Mouse (Mus musculus) cerebellum, adult 2 months (tissue): ENCODE measurements at regions not wholly inside any gene's neighbourhood (a gene's known extent, or its start where the extent isn't known, plus 50 kb on each side); places are given as distances from the start of the nearest gene placed in this dataset.

Experiments used
- DNase-seq, 2 experiments: peaks; one replicate each; pipeline ENCODE4 v3.0.0; 2021
- H3K27ac ChIP-seq: fragments of 200-500 bp; 2 replicates; pipeline ENCODE4 v1.5.1; 2012; ENCODE audit warnings: low read length, control low read depth, inconsistent platforms; ENCODE audit not compliant: insufficient read depth
- H3K27me3 ChIP-seq: fragments of 200-500 bp; 2 replicates; pipeline ENCODE4 v1.6.1; 2012; ENCODE audit warnings: inconsistent platforms, mild to moderate bottlenecking, low read length, moderate library complexity; ENCODE audit not compliant: control insufficient read depth, insufficient read depth
- H3K4me1 ChIP-seq: fragments of 200-500 bp; 2 replicates; pipeline ENCODE4 v1.6.1; 2011; ENCODE audit warnings: low read length; ENCODE audit not compliant: control insufficient read depth, insufficient read depth
- H3K4me3 ChIP-seq: fragments of 200-500 bp; replicated peaks from 2 replicates; pipeline ENCODE3; 2011; ENCODE audit warnings: mild to moderate bottlenecking, low read depth, low read length, control low read depth; ENCODE audit not compliant: insufficient read depth
- CTCF ChIP-seq: fragments of 200-500 bp; IDR thresholded peaks from 2 replicates; pipeline ENCODE4 v1.5.1; 2011; ENCODE audit warnings: low read depth, mild to moderate bottlenecking, control low read depth, low read length, moderate library complexity, borderline replicate concordance; ENCODE audit not compliant: insufficient read depth
- POLR2A ChIP-seq: fragments of 200-500 bp; IDR thresholded peaks from 2 replicates; pipeline ENCODE4 v1.6.1; 2011; ENCODE audit warnings: low read length, control low read depth, borderline replicate concordance; ENCODE audit not compliant: insufficient read depth
- WGBS: fragments of 180-500 bp; shearing (Covaris S2); methylation state at CpG from one replicate; pipeline ENCODE4 v1.1.7; 2018; 5-methylcytosine and 5-hydroxymethylcytosine counted together

DNA sequence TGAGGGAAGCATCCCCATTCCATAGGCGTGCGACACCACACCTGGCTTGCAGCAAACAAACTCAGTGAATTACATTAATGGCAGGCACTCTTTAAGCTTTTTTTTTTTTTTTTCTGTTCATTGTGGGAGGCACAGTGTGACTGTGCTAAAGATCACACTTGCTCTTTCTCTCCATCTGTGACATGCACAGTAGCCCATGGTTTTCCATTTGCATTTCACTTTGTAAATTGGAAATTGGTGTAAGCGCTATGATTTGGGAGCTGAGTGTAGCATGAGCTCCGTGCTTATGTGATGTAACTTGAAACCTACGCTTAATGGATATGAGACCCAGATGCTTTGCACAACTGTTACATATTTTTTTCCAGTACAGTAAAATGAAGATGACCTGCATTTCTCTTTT lies 431.2 kb downstream of the Ccser2 start:
- no peaks in the 10 kb centered on the region for H3K4me1 ChIP-seq

DNA sequence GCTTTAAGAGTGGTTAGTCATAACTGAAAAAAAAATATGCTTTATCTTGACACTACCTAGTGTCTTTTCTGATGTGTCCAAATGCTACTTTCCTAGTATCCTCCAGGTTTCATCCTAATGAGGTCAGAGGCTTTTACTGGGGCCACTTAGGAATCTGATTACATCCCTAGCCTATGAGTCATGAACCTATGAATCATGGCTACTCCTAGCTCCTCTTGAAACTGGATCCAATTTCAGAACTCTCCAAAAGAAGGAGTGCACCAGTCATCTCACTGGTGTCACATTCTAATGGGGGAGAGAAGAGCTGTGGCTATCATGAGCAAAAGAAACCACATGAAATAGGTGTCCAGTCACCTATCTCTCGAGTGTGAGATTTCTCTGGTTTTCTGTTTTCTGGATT lies 432.6 kb downstream of the 4930474N05Rik start:
- Histone ChIP-seq H3K4me3 (no peak overlapping the region), H3K4me1 (no peaks in the 10 kb centered on the region), H3K27me3 (no peaks in the 10 kb centered on the region), H3K27ac (no peak overlapping the region)
- WGBS: 87% methylated on average over 1 of the region's 1 CpGs
- TF ChIP-seq CTCF (no peak), POLR2A (no peak)
- DNase-seq: no peak

More for the DNA sequence above, 431.2 kb downstream of the Ccser2 start:
- H3K4me3 ChIP-seq: no peak overlapping the region
- no peak overlapping the region for H3K27ac ChIP-seq
- DNase-seq: no peak
- TF ChIP-seq POLR2A (no peak), CTCF (no peak)
- no peaks in the 10 kb centered on the region for H3K27me3 ChIP-seq
- 88% methylated on average over 5 of the region's 5 CpGs for WGBS

- H3K4me3 ChIP-seq: no peak overlapping the region
- no peaks in the 10 kb centered on the region for H3K27me3 ChIP-seq
- no peak for DNase-seq
- TF ChIP-seq POLR2A: no peak
- no peak for TF ChIP-seq CTCF
- no peak overlapping the region for H3K27ac ChIP-seq
- no peaks in the 10 kb centered on the region for H3K4me1 ChIP-seq
Observed at GRCm38 (mm10) chr14:36525591-36526037, 430.9 kb downstream of the 4930474N05Rik start.

DNA sequence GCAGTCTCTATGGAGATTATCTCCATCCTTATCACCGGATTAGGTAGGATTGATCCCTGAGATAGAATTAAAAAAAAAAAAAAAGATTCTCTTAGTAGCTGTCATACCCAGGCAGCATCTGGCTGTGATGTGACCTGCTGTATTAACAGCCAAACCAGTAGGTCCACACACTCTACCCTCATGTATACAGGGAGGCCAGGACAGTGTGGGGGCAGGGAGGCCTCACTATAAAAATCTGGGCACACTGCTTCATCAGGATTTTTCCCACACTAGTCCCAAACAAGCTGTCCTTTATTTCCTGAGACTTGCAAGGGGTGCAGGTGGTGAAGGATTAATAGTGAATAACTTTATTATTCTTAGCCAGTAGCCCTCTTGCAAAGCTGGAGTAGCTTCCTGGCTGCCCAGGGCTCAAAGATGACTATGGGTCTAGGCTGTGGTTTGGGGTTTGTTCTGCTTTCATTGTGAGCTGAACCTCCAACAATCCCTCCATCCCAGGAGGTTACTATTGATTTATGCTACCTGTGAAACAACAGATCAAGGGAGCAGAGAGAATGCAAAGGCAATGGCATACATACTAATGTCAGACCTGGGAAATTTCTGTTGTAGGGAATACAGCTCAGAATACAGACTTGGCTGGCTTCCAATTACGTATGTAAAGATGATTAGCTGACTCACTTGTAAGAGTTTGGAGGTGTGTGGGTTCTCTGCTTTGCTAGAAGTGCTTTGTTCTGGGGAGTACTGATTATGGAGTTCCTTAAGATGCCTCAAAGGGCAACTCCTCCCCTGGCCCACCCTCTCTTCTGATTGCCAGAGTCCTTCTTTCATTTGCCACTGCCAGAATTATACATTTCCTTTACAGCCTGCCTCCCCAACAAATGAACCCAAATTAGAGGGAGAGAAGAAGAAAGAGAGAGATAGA lies 407.6 kb downstream of the 4930474N05Rik start:
- no peak for DNase-seq
- no peaks in the 10 kb centered on the region for H3K27me3 ChIP-seq
- H3K27ac ChIP-seq: no peak overlapping the region
- 54% methylated on average over 2 of the region's 2 CpGs for WGBS
- TF ChIP-seq POLR2A (no peak), CTCF (no peak)
- H3K4me3 ChIP-seq: no peak overlapping the region
- no peaks in the 10 kb centered on the region for H3K4me1 ChIP-seq

- no peak overlapping the region for H3K4me3 ChIP-seq
- H3K27ac ChIP-seq: no peak overlapping the region
- no peaks in the 10 kb centered on the region for H3K4me1 ChIP-seq
- no peaks in the 10 kb centered on the region for H3K27me3 ChIP-seq
- TF ChIP-seq CTCF: no peak
- no peak for TF ChIP-seq POLR2A
- no peak for DNase-seq
- 92% methylated on average over 2 of the region's 2 CpGs for WGBS
Observed at GRCm38 (mm10) chr14:36499323-36499722, 404.6 kb downstream of the 4930474N05Rik start.

DNA sequence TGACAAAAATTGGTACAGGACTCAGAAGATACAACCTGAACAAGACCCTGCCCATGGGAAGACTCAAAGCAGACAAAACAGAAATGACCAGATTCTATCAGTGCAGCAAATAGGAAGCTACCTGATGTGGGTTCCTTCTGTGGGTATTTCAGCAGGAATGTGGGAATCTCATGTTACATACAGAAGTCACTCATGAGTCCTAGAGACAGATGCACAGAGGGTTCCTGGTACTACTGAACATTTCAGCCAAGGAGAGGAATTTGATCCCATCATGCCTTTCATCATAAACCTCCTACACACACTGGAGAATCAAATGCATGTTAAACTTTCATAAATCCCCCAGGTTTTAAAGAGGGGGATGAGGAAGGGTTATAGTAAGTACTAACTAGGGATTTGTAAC lies 390.8 kb downstream of the 4930474N05Rik start:
- no peak for DNase-seq
- H3K4me3 ChIP-seq: no peak overlapping the region
- H3K27ac ChIP-seq: no peak overlapping the region
- H3K4me1 ChIP-seq: no peaks in the 10 kb centered on the region
- no peaks in the 10 kb centered on the region for H3K27me3 ChIP-seq
- TF ChIP-seq CTCF (no peak), POLR2A (no peak)

- no peak overlapping the region for H3K4me3 ChIP-seq
- H3K4me1 ChIP-seq: no peaks in the 10 kb centered on the region
- no peak overlapping the region for H3K27ac ChIP-seq
- H3K27me3 ChIP-seq: no peaks in the 10 kb centered on the region
- 60% methylated on average over 2 of the region's 2 CpGs for WGBS
- TF ChIP-seq POLR2A (no peak), CTCF (no peak)
- no peak for DNase-seq
Observed at GRCm38 (mm10) chr14:36471617-36472016, 376.9 kb downstream of the 4930474N05Rik start.

- Histone ChIP-seq H3K4me3 (no peak overlapping the region), H3K27ac (no peak overlapping the region), H3K27me3 (no peaks in the 10 kb centered on the region), H3K4me1 (no peaks in the 10 kb centered on the region)
- TF ChIP-seq CTCF: no peak
- no peak for TF ChIP-seq POLR2A
- WGBS: 74% methylated on average over 1 of the region's 1 CpGs
- DNase-seq: no peak
Observed at GRCm38 (mm10) chr14:36470362-36470761, 375.6 kb downstream of the 4930474N05Rik start.
